Mouse (Mus musculus) kidney, embryonic 16.5 days (tissue): ENCODE results near the gene Patj. TPM values are rescaled to one million over a fixed set of nuclear protein-coding genes. Genes with fewer than 3 reads are reported as not detected.

Experiments
- ATAC-seq: fragments of 200-750 bp; cut with Nextera tagmentation; 2 replicates; pipeline ENCODE4 v1.8.0; 2017; ENCODE audit warnings: moderate TSS enrichment; ENCODE audit not compliant: low FRiP score, low TSS enrichment
- H3K27ac ChIP-seq: fragments of 300-500 bp; sonication (generic); 2 replicates; pipeline ENCODE4 v1.5.1; 2014; ENCODE audit warnings: low read length
- H3K27me3 ChIP-seq: fragments of 300-500 bp; sonication (generic); 2 replicates; pipeline ENCODE4 v1.6.1; 2014; ENCODE audit warnings: low read length, control low read depth, mixed read lengths; ENCODE audit not compliant: insufficient read depth
- H3K36me3 ChIP-seq: fragments of 300-500 bp; sonication (generic); 2 replicates; pipeline ENCODE4 v1.6.1; 2014; ENCODE audit warnings: low read length, control low read depth, mixed read lengths; ENCODE audit not compliant: insufficient read depth
- H3K4me1 ChIP-seq: fragments of 300-500 bp; sonication (generic); 2 replicates; pipeline ENCODE4 v1.6.1; 2014; ENCODE audit warnings: low read length, control low read depth, mixed read lengths; ENCODE audit not compliant: insufficient read depth
- H3K4me2 ChIP-seq: fragments of 300-500 bp; sonication (generic); replicated peaks from 2 replicates; pipeline ENCODE4 v1.6.1; 2014; ENCODE audit warnings: low read depth, low read length
- H3K4me3 ChIP-seq: fragments of 300-500 bp; sonication (generic); 2 replicates; pipeline ENCODE4 v1.5.1; 2014; ENCODE audit warnings: mild to moderate bottlenecking, low read length
- H3K9ac ChIP-seq: fragments of 300-500 bp; sonication (generic); replicated peaks from 2 replicates; pipeline ENCODE4 v1.6.1; 2014; ENCODE audit warnings: low read length
- H3K9me3 ChIP-seq: fragments of 300-500 bp; sonication (generic); 2 replicates; pipeline ENCODE4 v1.6.1; 2016; ENCODE audit warnings: low read length, control low read depth
- WGBS: fragments of 180-500 bp; shearing (Covaris S2); extraction: QIAGEN DNeasy Blood & Tissue Kit; methylation state at CpG from one replicate; pipeline ENCODE4 v1.1.7; 2014; 5-methylcytosine and 5-hydroxymethylcytosine counted together
- polyA plus RNA-seq: library from polyadenylated mRNA; unstranded; fragments of >200 nt; fragmentation: Nextera tagmentation; extraction: Ambion mirVana; gene quantifications from 2 replicates; pipeline ENCODE4 v1.2.1, GENCODE M21; 2015

The Patj gene
- polyA plus RNA-seq, 1 experiment from 2014 or later, result 27.6 TPM

DNA sequence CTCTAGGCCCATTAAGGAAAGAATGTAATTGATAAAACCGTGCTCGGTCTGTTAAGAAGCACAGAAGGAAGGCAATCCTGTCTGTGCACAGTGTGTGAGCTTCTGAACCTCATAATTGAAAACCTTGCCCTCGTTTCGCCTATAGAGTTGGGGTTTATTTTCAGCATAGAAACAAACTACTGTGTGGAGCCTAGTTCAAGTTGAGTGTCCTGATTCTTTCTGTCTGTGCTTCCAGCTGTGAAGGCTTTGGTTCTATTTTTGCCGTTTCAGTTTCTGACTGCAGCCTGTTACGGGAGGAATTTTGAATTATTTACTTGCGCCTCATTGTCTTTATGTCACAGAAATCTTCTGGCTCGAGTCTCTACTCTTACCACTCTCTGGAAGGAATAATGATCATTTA, 185.9 kb downstream of the Patj start:
- no peak for ATAC-seq
- no peaks in the 10 kb centered on the region for H3K27me3 ChIP-seq
- 80% methylated on average over 8 of the region's 8 CpGs for WGBS

DNA sequence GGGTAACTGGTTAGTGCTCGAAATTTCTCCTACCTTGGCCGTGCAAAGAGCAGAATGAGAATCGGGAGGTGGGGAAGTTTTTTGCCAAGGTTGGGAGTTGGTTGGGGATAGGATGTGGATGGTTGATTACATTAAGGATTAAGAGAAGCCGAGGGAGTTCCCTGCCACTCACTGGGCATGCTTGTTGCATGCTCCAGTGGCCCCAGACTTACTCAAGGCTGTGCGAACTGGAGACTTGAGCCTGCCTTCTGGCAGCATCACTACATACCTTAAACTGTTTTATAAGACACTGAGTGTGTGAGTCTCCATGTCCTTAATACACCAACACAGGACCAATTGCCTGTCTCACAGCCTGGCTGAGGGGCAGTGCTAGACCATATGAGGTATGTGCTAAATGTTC, 188.4 kb downstream of the Patj start:
- no peaks in the 10 kb centered on the region for H3K36me3 ChIP-seq
- ATAC-seq, result peak; percentile 79
- no peaks in the 10 kb centered on the region for H3K4me1 ChIP-seq
- no peaks in the 10 kb centered on the region for H3K27me3 ChIP-seq
- 54% methylated on average over 5 of the region's 5 CpGs for WGBS
- H3K27ac ChIP-seq, result no peak overlapping the region
- no peaks in the 10 kb centered on the region for H3K9me3 ChIP-seq
- no peak overlapping the region for H3K4me2 ChIP-seq
- no peak overlapping the region for H3K4me3 ChIP-seq
- no peak overlapping the region for H3K9ac ChIP-seq

More for the DNA sequence above, 185.9 kb downstream of the Patj start:
- Histone ChIP-seq H3K9ac (no peak overlapping the region), H3K4me2 (no peak overlapping the region), H3K36me3 (no peaks in the 10 kb centered on the region), H3K4me1 (no peaks in the 10 kb centered on the region), H3K27ac (no peak overlapping the region), H3K9me3 (no peaks in the 10 kb centered on the region), H3K4me3 (no peak overlapping the region)

DNA sequence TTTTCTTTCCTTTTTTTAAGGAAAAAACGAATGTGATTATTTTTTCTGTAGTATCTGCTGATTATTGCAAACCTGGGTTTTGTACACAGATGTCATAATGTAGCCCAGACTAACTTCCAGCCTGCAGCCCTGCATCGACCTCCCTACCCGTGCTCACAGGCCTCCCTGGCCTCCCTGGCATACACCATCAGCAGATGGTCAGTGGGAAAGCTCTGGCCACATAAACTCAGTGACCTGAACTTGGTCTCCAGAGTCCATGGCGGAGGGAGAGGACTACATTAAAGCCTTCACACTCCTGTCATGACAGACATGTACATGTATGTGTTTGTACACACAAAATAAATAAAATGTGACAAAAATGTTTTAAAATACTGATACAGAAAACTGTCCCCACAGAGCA, 190.7 kb downstream of the Patj start:
- H3K9ac ChIP-seq, result no peak overlapping the region
- no peak overlapping the region for H3K27ac ChIP-seq
- no peaks in the 10 kb centered on the region for H3K4me1 ChIP-seq
- H3K4me3 ChIP-seq, result no peak overlapping the region
- 67% methylated on average over 4 of the region's 4 CpGs for WGBS
- no peaks in the 10 kb centered on the region for H3K27me3 ChIP-seq
- no peak for ATAC-seq
- no peaks in the 10 kb centered on the region for H3K9me3 ChIP-seq
- no peaks in the 10 kb centered on the region for H3K36me3 ChIP-seq
- no peak overlapping the region for H3K4me2 ChIP-seq

DNA sequence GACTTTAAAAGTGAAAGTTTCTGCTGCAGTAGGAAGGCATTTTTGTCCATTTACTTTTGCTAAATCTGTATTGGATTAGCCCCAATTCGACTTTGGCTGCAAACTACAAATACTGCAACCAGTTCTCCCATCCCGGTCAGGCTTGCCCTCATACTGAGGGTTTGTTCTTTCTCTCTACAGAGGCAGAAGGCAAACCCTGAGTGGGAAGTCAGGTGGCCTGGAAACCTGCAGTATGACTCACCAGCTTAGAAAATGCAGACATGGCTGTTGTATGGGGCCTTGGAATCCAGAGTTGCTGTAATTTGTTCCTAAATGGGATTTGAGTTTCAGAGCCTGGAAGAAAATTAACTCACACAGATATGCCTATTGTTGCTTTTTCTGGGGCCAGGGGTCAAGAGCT, 192.1 kb downstream of the Patj start:
- Histone ChIP-seq H3K27me3 (no peaks in the 10 kb centered on the region), H3K9ac (no peak overlapping the region), H3K9me3 (no peaks in the 10 kb centered on the region), H3K27ac (no peak overlapping the region), H3K36me3 (no peaks in the 10 kb centered on the region), H3K4me2 (no peak overlapping the region), H3K4me1 (no peaks in the 10 kb centered on the region), H3K4me3 (no peak overlapping the region)
- ATAC-seq, result no peak
- 86% methylated on average over 2 of the region's 2 CpGs for WGBS

DNA sequence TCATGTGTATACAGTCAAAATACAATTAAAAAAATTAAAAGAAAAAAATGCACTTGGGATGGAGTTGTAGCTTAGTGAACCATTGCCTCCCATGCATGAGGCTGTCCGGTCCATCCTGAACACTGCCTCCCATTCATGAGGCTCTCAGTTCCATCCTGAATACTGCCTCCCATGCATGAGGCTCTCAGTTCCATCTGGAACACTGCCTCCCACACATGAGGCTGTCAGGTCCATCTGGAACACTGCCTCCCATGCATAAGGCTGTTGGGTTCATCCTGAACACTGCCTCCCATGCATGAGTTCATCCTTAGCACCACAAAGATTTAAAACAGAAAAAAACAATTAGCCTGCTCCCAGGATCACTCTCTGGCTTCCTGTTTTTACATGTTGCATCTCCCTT, 198.4 kb downstream of the Patj start:
- Histone ChIP-seq H3K27me3 (no peaks in the 10 kb centered on the region), H3K9ac (no peak overlapping the region), H3K27ac (no peak overlapping the region), H3K4me2 (no peak overlapping the region), H3K9me3 (no peaks in the 10 kb centered on the region), H3K36me3 (no peaks in the 10 kb centered on the region), H3K4me3 (no peak overlapping the region), H3K4me1 (0 out of 2 replicates have a peak, but pooled peaks cover 4% of the 10 kb centered on the region)
- ATAC-seq, result peak; percentile 84
- WGBS, result 46% methylated on average over 1 of the region's 1 CpGs

DNA sequence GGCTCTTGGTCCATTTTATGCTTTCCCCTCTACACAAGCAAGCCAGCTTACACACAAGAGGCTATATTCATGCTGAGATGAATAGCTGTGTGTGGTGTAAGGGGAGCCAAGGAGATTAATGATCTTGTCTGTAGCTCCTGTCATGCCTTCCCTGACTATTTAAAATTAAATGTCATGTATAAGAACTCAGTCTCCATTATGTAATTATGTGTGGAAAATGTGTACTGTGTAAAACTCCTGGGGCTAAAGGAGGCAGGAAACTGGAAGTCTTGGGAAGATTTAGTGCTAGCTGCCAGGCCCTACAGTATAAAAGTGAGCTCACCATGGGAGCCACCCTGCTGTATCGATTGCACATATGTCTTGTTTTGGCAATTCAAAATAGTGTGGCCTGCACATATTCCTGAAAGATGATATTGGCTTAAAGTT, 203.0 kb downstream of the Patj start:
- no peak overlapping the region for H3K4me2 ChIP-seq
- H3K9me3 ChIP-seq, result no peaks in the 10 kb centered on the region
- H3K36me3 ChIP-seq, result no peaks in the 10 kb centered on the region
- H3K4me1 ChIP-seq, result peaks cover 4% of the 10 kb centered on the region; the same call in 1 of the 2 replicates
- H3K9ac ChIP-seq, result no peak overlapping the region
- no peak overlapping the region for H3K27ac ChIP-seq
- H3K4me3 ChIP-seq, result no peak overlapping the region
- no peak for ATAC-seq
- WGBS, result 37% methylated on average over 1 of the region's 1 CpGs
- no peaks in the 10 kb centered on the region for H3K27me3 ChIP-seq

DNA sequence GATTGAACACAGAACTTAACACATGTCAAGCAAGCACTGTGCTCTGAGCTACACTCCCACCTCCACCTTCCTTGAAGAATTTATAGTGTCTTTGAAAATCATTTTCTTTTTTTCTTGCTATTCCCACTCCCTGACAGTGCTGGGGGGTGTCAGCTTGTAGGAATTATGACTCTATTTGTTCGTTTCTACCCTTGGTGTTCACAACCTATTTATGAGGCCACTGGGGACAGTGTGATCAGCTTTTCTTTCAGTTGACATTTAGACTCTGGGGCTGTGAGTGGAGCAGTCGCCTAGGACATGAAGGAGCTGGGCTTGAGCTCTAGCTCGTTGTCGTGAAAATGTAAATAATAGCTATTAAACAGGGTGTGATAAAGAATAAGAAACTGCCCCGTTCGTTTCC, 203.8 kb downstream of the Patj start:
- H3K4me3 ChIP-seq, result no peak overlapping the region
- ATAC-seq, result 0 out of 2 replicates have a peak, but pooled peaks have one; percentile 42
- H3K4me1 ChIP-seq, result peaks cover 4% of the 10 kb centered on the region; the same call in 1 of the 2 replicates
- no peak overlapping the region for H3K9ac ChIP-seq
- WGBS, result 33% methylated on average over 6 of the region's 6 CpGs
- H3K36me3 ChIP-seq, result no peaks in the 10 kb centered on the region
- H3K9me3 ChIP-seq, result no peaks in the 10 kb centered on the region
- H3K27me3 ChIP-seq, result no peaks in the 10 kb centered on the region
- H3K27ac ChIP-seq, result no peak overlapping the region
- H3K4me2 ChIP-seq, result no peak overlapping the region

DNA sequence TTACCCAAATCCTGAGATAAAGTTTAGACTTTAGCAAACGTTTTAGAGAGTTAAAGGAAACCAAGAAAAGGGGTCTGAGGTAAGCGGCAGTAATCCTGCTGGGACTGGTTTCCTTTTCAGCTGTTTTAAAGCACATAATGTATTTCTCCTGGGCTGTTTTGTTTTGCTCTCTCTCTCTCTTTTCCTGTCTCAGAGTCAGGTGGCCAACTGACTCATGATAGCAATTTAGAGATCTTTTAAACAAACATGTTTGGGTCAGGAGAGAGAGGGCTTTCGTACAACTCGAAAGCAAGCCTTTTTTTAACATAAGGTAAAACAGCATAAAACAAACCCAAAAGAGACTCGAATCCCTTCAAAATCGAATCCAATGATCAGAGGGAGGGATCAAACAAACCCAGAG, 207.5 kb downstream of the Patj start:
- Histone ChIP-seq H3K36me3 (no peaks in the 10 kb centered on the region), H3K9ac (no peak overlapping the region), H3K4me2 (no peak overlapping the region), H3K4me1 (peaks cover 4% of the 10 kb centered on the region; the same call in 1 of the 2 replicates), H3K27ac (no peak overlapping the region), H3K9me3 (no peaks in the 10 kb centered on the region), H3K27me3 (no peaks in the 10 kb centered on the region), H3K4me3 (no peak overlapping the region)
- no peak for ATAC-seq
- 60% methylated on average over 6 of the region's 6 CpGs for WGBS

DNA sequence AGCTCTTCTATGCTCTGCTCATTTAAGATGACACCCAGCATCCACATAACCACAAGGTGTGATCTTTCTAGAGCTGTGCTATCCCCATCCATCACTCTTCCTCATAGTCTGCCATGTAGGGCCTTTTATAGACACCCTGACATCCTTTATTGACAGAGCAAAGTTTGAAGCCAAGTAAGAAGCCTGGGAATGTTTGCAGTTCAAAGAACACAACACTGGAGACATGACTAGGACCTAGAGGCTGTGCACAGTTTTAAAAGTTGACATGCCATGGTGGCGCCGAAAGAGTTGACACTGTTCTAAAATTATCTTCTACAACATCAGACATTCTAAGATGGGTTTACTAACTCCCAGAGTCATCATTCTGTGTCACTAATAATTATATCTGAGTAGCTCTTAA, 214.9 kb downstream of the Patj start:
- no peak for ATAC-seq
- no peak overlapping the region for H3K4me3 ChIP-seq
- H3K9ac ChIP-seq, result no peak overlapping the region
- H3K4me1 ChIP-seq, result no peaks in the 10 kb centered on the region
- H3K27ac ChIP-seq, result no peak overlapping the region
- H3K27me3 ChIP-seq, result no peaks in the 10 kb centered on the region
- no peak overlapping the region for H3K4me2 ChIP-seq
- H3K36me3 ChIP-seq, result no peaks in the 10 kb centered on the region
- no peaks in the 10 kb centered on the region for H3K9me3 ChIP-seq
- 92% methylated on average over 2 of the region's 2 CpGs for WGBS

DNA sequence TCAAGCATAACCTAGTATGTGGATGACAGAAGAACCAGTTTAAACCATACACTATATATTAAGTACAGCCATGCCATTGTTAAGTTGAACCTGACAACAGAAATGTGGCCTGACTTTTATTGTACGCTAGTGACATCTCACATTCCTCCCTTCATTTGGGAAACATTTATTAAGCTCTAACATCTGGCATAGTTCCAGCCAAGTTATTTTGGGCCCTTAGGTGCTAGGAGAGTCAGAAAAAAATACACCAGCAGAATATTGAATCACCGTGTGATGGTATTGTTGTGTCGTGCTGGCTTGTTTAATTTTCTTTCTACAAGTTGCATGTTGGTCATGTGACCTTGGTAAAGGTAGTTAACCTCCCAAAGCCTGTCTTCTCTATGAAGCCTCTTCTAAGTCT, 218.8 kb downstream of the Patj start:
- no peaks in the 10 kb centered on the region for H3K27me3 ChIP-seq
- H3K4me3 ChIP-seq, result no peak overlapping the region
- H3K9ac ChIP-seq, result no peak overlapping the region
- H3K27ac ChIP-seq, result no peak overlapping the region
- WGBS, result 77% methylated on average over 3 of the region's 3 CpGs
- no peaks in the 10 kb centered on the region for H3K4me1 ChIP-seq
- no peaks in the 10 kb centered on the region for H3K9me3 ChIP-seq
- no peak overlapping the region for H3K4me2 ChIP-seq
- no peaks in the 10 kb centered on the region for H3K36me3 ChIP-seq
- ATAC-seq, result no peak
